ENCODE assay signal across 22 mouse cellular contexts in the genomic region with DNA sequence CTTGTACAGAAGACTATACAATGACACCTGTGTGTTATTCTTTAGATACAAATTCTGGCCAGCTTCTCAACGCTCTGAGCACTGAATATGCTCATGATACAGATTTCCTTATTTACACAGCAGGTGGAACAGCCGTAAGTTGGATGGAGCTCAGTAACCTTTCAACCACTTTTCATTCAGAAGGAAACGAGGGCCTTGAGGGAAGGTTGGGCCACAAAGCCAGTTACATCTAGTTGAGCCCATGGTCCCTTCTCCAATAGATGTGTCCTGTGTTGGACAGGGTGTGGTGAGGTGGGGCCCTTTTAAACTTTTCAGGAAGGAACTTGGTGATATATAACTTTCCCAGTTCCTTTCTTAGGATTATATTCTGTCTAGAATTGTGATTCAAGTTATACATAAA. TPM values are rescaled to one million over a fixed set of nuclear protein-coding genes. Genes with fewer than 3 reads are reported as not detected.
DNase-seq lines count a peak whose midpoint lies in the region; ATAC-seq and TF ChIP-seq lines count a peak whose summit lies in the region.
"Had no signal": no experiment of that assay in that cellular context is flagged by ENCODE, and none has a peak within 500 bp of the region (broad histone marks: within the 10 kb centered on the region; RNA-seq: fewer than 3 reads in every experiment).

No protein-coding gene starts in this region.

- 70% methylated on average over 3 of the region's 3 CpGs for WGBS in heart, adult 2 months
- WGBS in large intestine, adult 2 months, result 25% methylated on average over 3 of the region's 3 CpGs
- 47% methylated on average over 3 of the region's 3 CpGs for WGBS in stomach, postnatal 0 days

- no peak for TF ChIP-seq CTCF in heart, adult 2 months (IDR thresholded peaks at IDR 0.05)
- no peak for TF ChIP-seq CTCF in stomach, postnatal 0 days (IDR thresholded peaks at IDR 0.05; ENCODE audit: low read depth)

- no peak for TF ChIP-seq POLR2A in heart, adult 2 months (IDR thresholded peaks at IDR 0.05; ENCODE audit: insufficient read depth, low read depth, low read length)

- H3K4me2 ChIP-seq in stomach, postnatal 0 days (replicated peaks; ENCODE audit: low read depth), result no peak overlapping the region
- H3K4me2 ChIP-seq: embryonic facial prominence, embryonic 12.5 days; forebrain, embryonic 13.5 days; forebrain, embryonic 15.5 days had no signal

- peak; percentile 48 for DNase-seq in heart, adult 11 months
- DNase-seq in heart, adult 2 months, result no peak
- DNase-seq in large intestine, adult 2 months (ENCODE audit: low read depth, low spot score), result peak; percentile 68
- DNase-seq in stomach, postnatal 0 days (ENCODE audit: low spot score), result no peak
- DNase-seq in cerebellum, adult 11-12 months, result no peak
- DNase-seq: adrenal gland, adult 2 months; adrenal gland, postnatal 10 days; adrenal gland, postnatal 25 days; cerebellum, adult 11 months; cerebellum, adult 2 months; cerebellum, adult 9-10 months; cerebellum, postnatal 10 days; cerebellum, postnatal 25 days; forebrain, postnatal 0 days had no signal

- no peaks in the 10 kb centered on the region for H3K79me2 ChIP-seq in heart, adult 2 months (replicated peaks; ENCODE audit: control insufficient read depth, insufficient read depth, low read length)

- H3K9me3 ChIP-seq in stomach, postnatal 0 days (ENCODE audit: control insufficient read depth, low read length), result no peaks in the 10 kb centered on the region
- H3K9me3 ChIP-seq: embryonic facial prominence, embryonic 10.5 days; embryonic facial prominence, embryonic 12.5 days; forebrain, embryonic 13.5 days; forebrain, embryonic 15.5 days had no signal

- no peak overlapping the region for H3K27ac ChIP-seq in heart, adult 2 months
- no peak overlapping the region for H3K27ac ChIP-seq in stomach, postnatal 0 days (replicated peaks)
- H3K27ac ChIP-seq: embryonic facial prominence, embryonic 10.5 days; embryonic facial prominence, embryonic 12.5 days; forebrain, embryonic 13.5 days; forebrain, embryonic 15.5 days had no signal

- ATAC-seq in stomach, postnatal 0 days (ENCODE audit: low FRiP score, low TSS enrichment), result peak; percentile 84
- ATAC-seq: forebrain, embryonic 13.5 days; forebrain, embryonic 15.5 days; forebrain, postnatal 0 days had no signal

- H3K27me3 ChIP-seq in heart, adult 2 months (ENCODE audit: control insufficient read depth, insufficient read depth, low read length), result no peaks in the 10 kb centered on the region
- H3K27me3 ChIP-seq in stomach, postnatal 0 days (ENCODE audit: control insufficient read depth, insufficient read depth, low read length), result no peaks in the 10 kb centered on the region
- H3K27me3 ChIP-seq: embryonic facial prominence, embryonic 12.5 days; forebrain, embryonic 13.5 days; forebrain, embryonic 15.5 days had no signal

- intact Hi-C loops in heart, adult 2 months (cut with DNase I), result loop anchor here (5.0 kb wide), 1 partner anchor 47 kb away; the partner anchor contains the start of gene Zcchc9

- H3K9ac ChIP-seq in heart, adult 2 months (ENCODE audit: low read depth, low read length), result no peak overlapping the region
- no peak overlapping the region for H3K9ac ChIP-seq in stomach, postnatal 0 days (ENCODE audit: low read length)
- H3K9ac ChIP-seq: embryonic facial prominence, embryonic 12.5 days; forebrain, embryonic 13.5 days; forebrain, embryonic 15.5 days; forebrain, postnatal 0 days had no signal

- no peak for TF ChIP-seq EP300 in heart, adult 2 months (IDR thresholded peaks at IDR 0.05; ENCODE audit: insufficient read depth, low read depth, low read length)
- TF ChIP-seq EP300 in stomach, postnatal 0 days (optimal IDR thresholded peaks at IDR 0.05), result no peak

- H3K36me3 ChIP-seq in heart, adult 2 months (ENCODE audit: control insufficient read depth, insufficient read depth, low read length), result no peaks in the 10 kb centered on the region; the same call in 1 of the 2 replicates
- H3K36me3 ChIP-seq in stomach, postnatal 0 days (ENCODE audit: control insufficient read depth, insufficient read depth, low read length), result no peaks in the 10 kb centered on the region
- H3K36me3 ChIP-seq: embryonic facial prominence, embryonic 10.5 days; embryonic facial prominence, embryonic 12.5 days; forebrain, embryonic 15.5 days had no signal

- H3K4me1 ChIP-seq in heart, adult 2 months (ENCODE audit: control insufficient read depth, insufficient read depth, low read length), result no peaks in the 10 kb centered on the region
- no peaks in the 10 kb centered on the region for H3K4me1 ChIP-seq in stomach, postnatal 0 days (replicated peaks; ENCODE audit: control insufficient read depth, insufficient read depth)
- H3K4me1 ChIP-seq: embryonic facial prominence, embryonic 10.5 days; embryonic facial prominence, embryonic 12.5 days; forebrain, embryonic 13.5 days; forebrain, embryonic 15.5 days had no signal

- no peak overlapping the region for H3K4me3 ChIP-seq in heart, adult 2 months
- H3K4me3 ChIP-seq in stomach, postnatal 0 days (ENCODE audit: low read depth, low read length), result no peak overlapping the region
- H3K4me3 ChIP-seq: embryonic facial prominence, embryonic 10.5 days; embryonic facial prominence, embryonic 12.5 days; forebrain, embryonic 13.5 days; forebrain, embryonic 15.5 days had no signal

RNA-seq across cellular contexts. Expression of gene Ckmt2, which starts 22.3 kb away (rescaled TPM):
- total RNA-seq in heart, adult 2 months (2021), result 1,000 to 10,000 TPM; 2,250 to 2,602 TPM
- polyA plus RNA-seq in heart, adult 2 months (2012; rRNA removed), result 2,389 and 3,414 TPM in 2 replicates
- 0.25 and 0.26 TPM in 2 replicates for polyA plus RNA-seq in large intestine, adult 2 months (2012; rRNA removed)
- polyA plus RNA-seq in stomach, postnatal 0 days (2015; fragmentation: Nextera tagmentation; extraction: Ambion mirVana), result 0.06 and 0.08 TPM in 2 replicates
- total RNA-seq: adrenal gland, adult 2 months; adrenal gland, postnatal 25 days; ES-E14; MEL had no signal
- polyA plus RNA-seq: adrenal gland, adult 2 months; C2C12; cerebellum, adult 2 months; cortical plate, adult 2 months; embryonic facial prominence, embryonic 10.5 days; embryonic facial prominence, embryonic 12.5 days; forebrain, embryonic 13.5 days; forebrain, embryonic 15.5 days; forebrain, postnatal 0 days had no signal

RNA-seq across cellular contexts. Expression of gene Zcchc9, which starts 46.9 kb away (rescaled TPM):
- total RNA-seq in heart, adult 2 months (2021), result 10 to 100 TPM; 12.6 to 14.2 TPM
- 10.2 and 17.0 TPM in 2 replicates for polyA plus RNA-seq in heart, adult 2 months (2012; rRNA removed)
- polyA plus RNA-seq in large intestine, adult 2 months (2012; rRNA removed), result 13.5 and 16.7 TPM in 2 replicates
- polyA plus RNA-seq in stomach, postnatal 0 days (2015; fragmentation: Nextera tagmentation; extraction: Ambion mirVana), result 18.6 and 19.0 TPM in 2 replicates

Comparison
In these comparisons a context has a peak if more than half of its experiments do, and no peak if none do; other contexts are left out.
1. DNase-seq: peak in heart, adult 11 months (single experiment) and large intestine, adult 2 months (single experiment); none in heart, adult 2 months (0 of 2), stomach, postnatal 0 days (single experiment) and cerebellum, adult 11-12 months (single experiment).
2. RNA of gene Ckmt2, which starts 22.3 kb away (polyA plus RNA-seq): 2,389 to 3,414 TPM in heart, adult 2 months; 0.25 to 0.26 TPM in large intestine, adult 2 months and 0.06 to 0.08 TPM in stomach, postnatal 0 days; every median in the first group is over 1,000 times any median in the second.